Mouse (Mus musculus) right cerebral cortex, postnatal 25 days (tissue): Measurements from ENCODE around the gene Cyth1.

Experiments used
- DNase-seq: peaks from one replicate; pipeline ENCODE4 v3.0.0; 2022

Cyth1 gene

GRCm38 (mm10) chr11:118253447-118254158 lies 5.2 kb upstream of the Cyth1 start:
- no peak for DNase-seq

- DNase-seq, result no peak
Measured at GRCm38 (mm10) chr11:118249012-118249383, 606 bp upstream of the Cyth1 start.

GRCm38 (mm10) chr11:118247359-118248095 lies 865 bp downstream of the Cyth1 start:
- peak; percentile 23 for DNase-seq

- no peak for DNase-seq
Measured at GRCm38 (mm10) chr11:118246724-118247123, 1.7 kb downstream of the Cyth1 start.

- no peak for DNase-seq
Measured at GRCm38 (mm10) chr11:118245130-118245529, 3.3 kb downstream of the Cyth1 start.

- DNase-seq, result no peak
Measured at GRCm38 (mm10) chr11:118243627-118244261, 4.6 kb downstream of the Cyth1 start.

GRCm38 (mm10) chr11:118242506-118242905 lies 5.9 kb downstream of the Cyth1 start:
- DNase-seq, result no peak

- DNase-seq, result no peak
Measured at GRCm38 (mm10) chr11:118240388-118240787, 8.0 kb downstream of the Cyth1 start.

GRCm38 (mm10) chr11:118239281-118240198 lies 8.9 kb downstream of the Cyth1 start:
- DNase-seq, result no peak

GRCm38 (mm10) chr11:118236520-118237190 lies 11.7 kb downstream of the Cyth1 start:
- no peak for DNase-seq

- no peak for DNase-seq
Measured at GRCm38 (mm10) chr11:118234929-118235328, 13.5 kb downstream of the Cyth1 start.

- DNase-seq, result no peak
Measured at GRCm38 (mm10) chr11:118234500-118234899, 13.9 kb downstream of the Cyth1 start.

- no peak for DNase-seq
Measured at GRCm38 (mm10) chr11:118233924-118234323, 14.5 kb downstream of the Cyth1 start.

- DNase-seq, result no peak
Measured at GRCm38 (mm10) chr11:118232314-118232831, 16.0 kb downstream of the Cyth1 start.

- no peak for DNase-seq
Measured at GRCm38 (mm10) chr11:118229941-118230340, 18.5 kb downstream of the Cyth1 start.

GRCm38 (mm10) chr11:118227650-118228049 lies 20.7 kb downstream of the Cyth1 start:
- DNase-seq, result no peak

- no peak for DNase-seq
Measured at GRCm38 (mm10) chr11:118226850-118227249, 21.5 kb downstream of the Cyth1 start.

- DNase-seq, result no peak
Measured at GRCm38 (mm10) chr11:118225862-118226261, 22.5 kb downstream of the Cyth1 start.

GRCm38 (mm10) chr11:118225056-118225836 lies 23.1 kb downstream of the Cyth1 start:
- DNase-seq, result no peak

- DNase-seq, result no peak
Measured at GRCm38 (mm10) chr11:118223416-118224067, 24.9 kb downstream of the Cyth1 start.

- no peak for DNase-seq
Measured at GRCm38 (mm10) chr11:118222917-118223316, 25.5 kb downstream of the Cyth1 start.
